Mouse (Mus musculus) spleen, postnatal 0 days (tissue): Measurements from ENCODE around the gene Edf1. TPM values are rescaled to one million over a fixed set of nuclear protein-coding genes. Genes with fewer than 3 reads are reported as not detected.

Source experiments
- polyA plus RNA-seq: library from polyadenylated mRNA; unstranded; fragments of >200 nt; fragmentation: Nextera tagmentation; extraction: Ambion mirVana; gene quantifications from 2 replicates; pipeline ENCODE4 v1.2.1, GENCODE M21; 2015

Gene Edf1
- polyA plus RNA-seq = 166 and 189 TPM in 2 replicates

GRCm38 (mm10) chr2:25557221-25557963 is at the start of gene Edf1:
TSS of gene Edf1 (plus strand) at chr2:25557847.

GRCm38 (mm10) chr2:25546811-25547491 is 10.7 kb upstream of the Edf1 start, which contains the start of gene Traf2:
TSS of gene Traf2 (minus strand) at chr2:25546940.

GRCm38 (mm10) chr2:25574579-25575431 is 17.2 kb downstream of the Edf1 start, which contains the start of the genes Mamdc4 and Phpt1:
TSS of gene Mamdc4 (minus strand) at chr2:25574845.
TSS of gene Phpt1 (minus strand) at chr2:25575224.

GRCm38 (mm10) chr2:25581294-25581864 is 23.7 kb downstream of the Edf1 start, which contains the start of gene Ajm1:
TSS of gene Ajm1 (minus strand) at chr2:25581757.

GRCm38 (mm10) chr2:25607761-25608622 is 50.3 kb downstream of the Edf1 start, which contains the start of gene Rabl6:
TSS of gene Rabl6 (minus strand) at chr2:25608521.

Other genes starting within 250 kb of the Edf1 start
- gene Grin1, start 238.7 kb upstream of the Edf1 start, polyA plus RNA-seq = 0.06 TPM in 1 of 2 replicates, not detected in the other
- gene Man1b1, start 225.5 kb upstream of the Edf1 start, polyA plus RNA-seq = 30.8 and 37.7 TPM in 2 replicates
- gene Dpp7, start 201.5 kb upstream of the Edf1 start, polyA plus RNA-seq = 8.5 and 10.1 TPM in 2 replicates
- 20.1 and 27.6 TPM in 2 replicates for gene Uap1l1, start 192.2 kb upstream of the Edf1 start, polyA plus RNA-seq
- gene Sapcd2, start 185.5 kb upstream of the Edf1 start, polyA plus RNA-seq = 28.3 and 28.4 TPM in 2 replicates
- gene Entpd2, start 162.0 kb upstream of the Edf1 start, polyA plus RNA-seq = 1.3 and 2.0 TPM in 2 replicates
- gene Npdc1, start 158.5 kb upstream of the Edf1 start, polyA plus RNA-seq = 11.4 and 14.1 TPM in 2 replicates
- 1.7 and 2.6 TPM in 2 replicates for gene Fut7, start 134.6 kb upstream of the Edf1 start, polyA plus RNA-seq
- gene Abca2, start 129.1 kb upstream of the Edf1 start, polyA plus RNA-seq = 1.5 and 1.6 TPM in 2 replicates
- gene Clic3, start 101.0 kb upstream of the Edf1 start, polyA plus RNA-seq = 4.8 and 4.9 TPM in 2 replicates
- 22.5 and 28.9 TPM in 2 replicates for gene Paxx, start 96.8 kb upstream of the Edf1 start, polyA plus RNA-seq
- 1.7 and 2.4 TPM in 2 replicates for gene Ptgds, start 87.8 kb upstream of the Edf1 start, polyA plus RNA-seq
- not detected in 2 replicates for gene Lcn12, start 63.9 kb upstream of the Edf1 start, polyA plus RNA-seq
- 30.8 and 34.7 TPM in 2 replicates for gene Fbxw5, start 57.1 kb upstream of the Edf1 start, polyA plus RNA-seq
- 2.9 and 3.8 TPM in 2 replicates for gene C8g, start 56.1 kb upstream of the Edf1 start, polyA plus RNA-seq
- gene Traf2, start 10.9 kb upstream of the Edf1 start, polyA plus RNA-seq = 19.0 and 19.7 TPM in 2 replicates
- 0.29 and 0.80 TPM in 2 replicates for gene Mamdc4, start 17.0 kb downstream of the Edf1 start, polyA plus RNA-seq
- gene Phpt1, start 17.4 kb downstream of the Edf1 start, polyA plus RNA-seq = 52.5 and 57.5 TPM in 2 replicates
- gene Ajm1, start 23.9 kb downstream of the Edf1 start, polyA plus RNA-seq = 0.02 and 0.45 TPM in 2 replicates
- gene Rabl6, start 50.7 kb downstream of the Edf1 start, polyA plus RNA-seq = 31.4 and 36.5 TPM in 2 replicates
- 0.13 and 0.16 TPM in 2 replicates for gene Ccdc183, start 59.8 kb downstream of the Edf1 start, polyA plus RNA-seq
- gene Tmem141, start 64.2 kb downstream of the Edf1 start, polyA plus RNA-seq = 10.7 and 15.0 TPM in 2 replicates
- 24.5 and 35.1 TPM in 2 replicates for gene Fcna, start 70.2 kb downstream of the Edf1 start, polyA plus RNA-seq
- gene Lcn8, start 95.3 kb downstream of the Edf1 start, polyA plus RNA-seq = not detected in 2 replicates
- gene Lcn5, start 100.1 kb downstream of the Edf1 start, polyA plus RNA-seq = not detected in 2 replicates
- gene Lcn6, start 118.9 kb downstream of the Edf1 start, polyA plus RNA-seq = not detected in 2 replicates
- gene Lcn10, start 124.9 kb downstream of the Edf1 start, polyA plus RNA-seq = not detected in 2 replicates
- not detected in 2 replicates for gene Obp2a, start 142.2 kb downstream of the Edf1 start, polyA plus RNA-seq
- 18.2 and 23.9 TPM in 2 replicates for gene Bmyc, start 148.9 kb downstream of the Edf1 start, polyA plus RNA-seq
- gene Obp2b, start 179.2 kb downstream of the Edf1 start, polyA plus RNA-seq = not detected in 2 replicates
- gene Lcn3, start 207.7 kb downstream of the Edf1 start, polyA plus RNA-seq = not detected in 2 replicates
- not detected in 2 replicates for gene Lcn11, start 219.2 kb downstream of the Edf1 start, polyA plus RNA-seq
- gene Gm13539, start 224.4 kb downstream of the Edf1 start, polyA plus RNA-seq = not detected in 2 replicates